ENCODE assay signal across 27 mouse cellular contexts in the genomic region with DNA sequence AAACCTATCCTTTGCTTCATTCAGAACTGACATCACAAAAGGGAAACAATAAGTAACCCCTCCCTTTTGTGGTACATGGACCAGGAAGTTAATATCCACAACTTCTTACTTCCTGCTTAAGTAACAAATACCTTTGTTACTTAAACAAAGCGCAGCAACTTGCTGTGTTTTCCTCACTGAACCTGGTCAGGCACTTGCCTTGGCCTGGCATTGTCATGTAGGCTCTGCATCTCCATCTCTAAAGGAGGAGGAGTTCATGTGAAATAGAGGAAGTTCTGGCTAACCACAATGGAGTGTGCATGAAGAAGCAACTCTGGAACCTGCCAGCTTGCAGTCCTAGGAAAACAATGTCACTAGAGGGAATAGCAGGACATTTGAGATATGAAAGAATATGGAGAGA.
"Had no signal": no experiment of that assay in that cellular context is flagged by ENCODE, and none has a peak within 500 bp of the region (broad histone marks: within the 10 kb centered on the region; RNA-seq: fewer than 3 reads in every experiment).

No protein-coding gene starts in this region.

- H3K27ac ChIP-seq: gastrocnemius, adult 2 months; heart, embryonic 10.5 days; hindbrain, embryonic 10.5 days; hindbrain, embryonic 12.5 days; hindbrain, embryonic 14.5 days; intestine, embryonic 15.5 days; kidney, embryonic 15.5 days; kidney, postnatal 0 days; limb, embryonic 10.5 days; limb, embryonic 12.5 days; liver, embryonic 13.5 days had no signal

- H3K4me3 ChIP-seq: gastrocnemius, adult 2 months; heart, embryonic 10.5 days; heart, embryonic 12.5 days; hindbrain, embryonic 10.5 days; hindbrain, embryonic 12.5 days; intestine, embryonic 15.5 days; kidney, embryonic 15.5 days; limb, embryonic 10.5 days; limb, embryonic 12.5 days; liver, embryonic 13.5 days had no signal

- H3K36me3 ChIP-seq: heart, embryonic 10.5 days; heart, embryonic 12.5 days; hindbrain, embryonic 10.5 days; hindbrain, embryonic 12.5 days; intestine, embryonic 15.5 days; kidney, embryonic 15.5 days; limb, embryonic 10.5 days; limb, embryonic 12.5 days; liver, embryonic 13.5 days had no signal

- ATAC-seq: hindbrain, embryonic 16.5 days; inflammation-experienced regulatory T-cells, adult 6 months; intestine, embryonic 15.5 days; intestine, postnatal 0 days had no signal

- H3K4me1 ChIP-seq: heart, embryonic 10.5 days; heart, embryonic 12.5 days; intestine, embryonic 15.5 days; limb, embryonic 10.5 days; limb, embryonic 12.5 days; liver, embryonic 13.5 days had no signal

- DNase-seq: gastrocnemius, adult 2 months; gastrocnemius, postnatal 10 days; gastrocnemius, postnatal 25 days; heart, adult 18-20 months; heart, postnatal 10 days; heart, postnatal 4 days; kidney, adult 2 months; kidney, adult 9 months; kidney, postnatal 14 days; kidney, postnatal 36 days; layer of hippocampus, adult 9-11 months; layer of hippocampus, postnatal 36 days; liver; liver, embryonic 13.5 days had no signal

- H3K9ac ChIP-seq: heart, embryonic 12.5 days; hindbrain, embryonic 12.5 days; hindbrain, embryonic 14.5 days; intestine, embryonic 15.5 days; kidney, embryonic 15.5 days; limb, embryonic 12.5 days; liver, embryonic 13.5 days had no signal

- H3K9me3 ChIP-seq: heart, embryonic 10.5 days; hindbrain, embryonic 10.5 days; hindbrain, embryonic 12.5 days; intestine, embryonic 15.5 days; kidney, embryonic 15.5 days; limb, embryonic 10.5 days; limb, embryonic 12.5 days had no signal

- H3K27me3 ChIP-seq: heart, embryonic 12.5 days; hindbrain, embryonic 12.5 days; intestine, embryonic 15.5 days; kidney, embryonic 15.5 days; limb, embryonic 12.5 days; liver, embryonic 13.5 days had no signal
